Mouse (Mus musculus): ENCODE data around the gene Gas2. TPM values are rescaled to one million over a fixed set of nuclear protein-coding genes. Genes with fewer than 3 reads are reported as not detected.

Gas2 gene
- polyA plus RNA-seq (2021; fragmentation: Nextera tagmentation), result 4.6 and 6.0 TPM in 2 replicates
- long read RNA-seq, experiment 1, transcript Gas2-203 (8 exons, 2,232 nt), result major isoform, 5 of 14 reads
- long read RNA-seq, experiment 1, partial matches to known transcripts, result 2 of 14 reads
- long read RNA-seq, experiment 1, other reads (novel, unspliced or antisense), result 6 of 14 reads
- long read RNA-seq, experiment 2, transcript Gas2-203 (8 exons, 2,232 nt), result major isoform, 18 of 56 reads
- long read RNA-seq, experiment 2, partial matches to known transcripts, result 1 of 56 reads
- long read RNA-seq, experiment 2, other reads (novel, unspliced or antisense), result 36 of 56 reads

DNA sequence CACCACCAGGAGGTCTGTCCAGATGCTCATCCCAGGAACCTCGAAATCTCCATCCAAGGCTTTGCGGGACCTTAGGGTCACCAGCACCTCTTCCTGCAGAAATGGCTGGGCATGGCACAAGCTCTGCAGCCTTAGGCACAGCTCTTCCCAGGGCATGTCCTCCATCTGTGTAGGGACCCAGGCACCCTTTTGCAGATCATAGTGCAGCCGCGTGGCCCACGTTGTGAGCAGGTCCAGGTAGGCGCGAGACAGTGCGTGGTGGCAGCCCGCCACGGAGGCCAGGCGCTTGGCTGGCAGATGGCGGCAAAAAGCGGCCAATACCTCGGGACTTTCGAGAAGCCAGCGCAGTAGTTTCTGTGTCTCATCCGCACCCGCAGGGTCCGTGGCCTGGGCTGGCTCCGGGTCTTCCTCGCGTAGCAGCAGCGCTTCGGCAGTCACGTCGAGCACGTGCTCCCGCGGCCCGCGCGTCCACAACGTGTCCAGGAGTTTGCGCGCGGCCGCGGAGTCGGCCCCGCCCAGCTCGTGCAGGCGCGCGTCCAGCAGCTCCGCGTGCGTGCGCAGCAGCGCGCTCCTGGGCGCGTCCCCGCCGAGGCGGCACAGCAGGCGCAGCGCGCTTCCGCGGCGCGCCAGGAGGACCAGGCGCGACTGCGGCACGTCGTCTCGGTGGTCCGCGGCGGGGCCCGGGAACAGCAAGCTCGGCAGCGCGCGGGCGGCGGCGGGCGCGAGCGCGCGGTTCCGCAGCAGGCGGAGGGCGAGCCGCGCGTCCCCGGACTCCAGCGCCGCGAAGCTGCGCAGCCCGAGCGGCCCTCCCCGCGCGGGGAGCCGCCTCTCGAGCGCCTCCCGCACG lies at the start of gene Gas2:
TSS of gene Gas2 (plus strand) at position 766 of the 847 bp plus-strand sequence.

DNA sequence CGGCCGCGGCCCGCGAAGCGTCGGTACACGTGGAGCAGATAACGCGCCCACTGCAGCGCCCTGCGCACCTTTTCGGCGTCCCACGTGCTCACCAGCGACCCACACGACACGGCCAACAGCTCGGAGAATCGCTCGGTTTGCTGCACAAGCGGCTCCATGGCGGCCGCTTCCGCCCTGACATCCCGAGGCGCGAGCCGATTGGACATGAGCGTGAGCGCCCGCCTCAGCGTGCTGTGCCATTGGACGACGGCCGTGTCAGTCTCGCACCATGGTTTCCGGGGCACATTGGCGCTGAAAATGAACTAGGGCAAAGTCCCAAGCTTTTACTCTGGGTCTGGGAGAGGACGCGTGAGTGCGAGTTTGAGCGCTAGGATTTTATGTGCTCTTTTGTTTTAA lies 280 bp downstream of the Gas2 start, which contains the start of gene Fancf:
TSS of gene Fancf (minus strand) at position 171 of the 396 bp plus-strand sequence.

DNA sequence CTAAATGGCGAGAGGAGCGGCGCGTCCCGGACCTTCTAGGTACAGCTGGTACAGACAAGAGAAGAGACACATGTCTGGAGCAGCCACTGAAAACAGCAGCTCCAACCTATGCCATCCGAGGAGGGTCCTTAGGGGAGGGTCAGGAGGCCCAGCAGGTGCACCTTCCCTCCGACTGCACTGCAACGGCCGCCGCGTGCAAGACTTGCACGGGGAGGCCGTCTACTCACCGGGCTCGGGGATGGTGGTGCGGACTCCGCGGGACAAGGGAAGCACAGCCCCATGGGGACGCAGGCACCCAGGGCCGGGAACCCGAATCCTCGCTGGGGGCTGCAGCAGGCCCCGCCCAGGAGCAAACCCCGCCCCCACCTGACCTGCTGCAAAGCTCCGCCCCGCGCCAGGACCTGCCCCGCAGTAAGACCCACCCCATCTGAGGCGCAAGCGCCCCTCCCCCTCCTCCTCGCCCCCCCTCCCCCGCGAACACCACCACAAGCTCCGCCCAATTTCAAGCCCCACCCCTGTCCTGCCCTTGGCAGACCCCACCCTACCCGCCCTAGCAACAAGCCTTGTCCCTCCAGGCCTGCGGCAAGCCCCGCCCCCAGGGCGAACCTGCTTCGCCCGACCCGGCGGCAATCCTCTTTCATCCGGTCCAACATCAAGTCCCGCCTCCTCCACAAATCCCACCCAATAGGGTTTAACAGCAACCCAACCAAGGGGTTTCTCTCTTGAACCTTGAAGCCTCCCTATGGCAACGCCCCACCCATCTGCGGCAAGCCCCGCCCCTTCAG lies 143.9 kb downstream of the Gas2 start, which contains the start of gene Svip:
TSS of gene Svip (minus strand) at position 508 of the 785 bp plus-strand sequence.

DNA sequence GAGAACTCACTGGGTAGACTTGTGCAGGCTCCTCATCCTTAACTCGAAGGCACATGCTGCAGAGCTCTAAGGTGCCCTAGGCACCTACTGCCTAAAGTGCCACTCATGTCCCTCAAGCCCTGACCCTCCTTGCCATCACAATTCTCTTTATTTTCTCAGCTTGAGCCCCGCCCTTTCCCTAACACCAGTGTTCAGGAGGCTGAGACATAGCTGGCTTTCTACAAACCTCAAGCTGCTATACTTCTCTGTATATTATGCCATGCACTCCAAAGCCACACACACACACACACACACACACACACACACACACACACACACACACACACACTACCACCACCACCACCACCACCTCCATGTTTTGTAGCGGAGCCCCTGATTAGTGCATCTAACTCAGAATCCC lies 153.8 kb downstream of the Gas2 start, which contains the start of gene 1700015G11Rik:
TSS of gene 1700015G11Rik (minus strand) at position 101 of the 400 bp plus-strand sequence.

Other genes with a start within 250 kb of the Gas2 start
- gene Slc17a6, start 240.0 kb upstream of the Gas2 start, polyA plus RNA-seq (2021; fragmentation: Nextera tagmentation), result 5.3 and 6.9 TPM in 2 replicates
- 0.92 and 1.4 TPM in 2 replicates for gene Fancf, start 252 bp downstream of the Gas2 start, polyA plus RNA-seq (2021; fragmentation: Nextera tagmentation)
- gene Svip, start 144.0 kb downstream of the Gas2 start, polyA plus RNA-seq (2021; fragmentation: Nextera tagmentation), result 41.1 and 41.9 TPM in 2 replicates
- gene 1700015G11Rik, start 153.7 kb downstream of the Gas2 start, polyA plus RNA-seq (2021; fragmentation: Nextera tagmentation), result not detected in 2 replicates

All from layer of hippocampus, adult 6 months (tissue).